Mouse (Mus musculus): Measurements from ENCODE around the gene Lrrfip1. TPM values are rescaled to one million over a fixed set of nuclear protein-coding genes. Genes with fewer than 3 reads are reported as not detected.

Lrrfip1 gene
- 30.5 and 38.1 TPM in 2 replicates for polyA plus RNA-seq (2012; rRNA removed)

DNA sequence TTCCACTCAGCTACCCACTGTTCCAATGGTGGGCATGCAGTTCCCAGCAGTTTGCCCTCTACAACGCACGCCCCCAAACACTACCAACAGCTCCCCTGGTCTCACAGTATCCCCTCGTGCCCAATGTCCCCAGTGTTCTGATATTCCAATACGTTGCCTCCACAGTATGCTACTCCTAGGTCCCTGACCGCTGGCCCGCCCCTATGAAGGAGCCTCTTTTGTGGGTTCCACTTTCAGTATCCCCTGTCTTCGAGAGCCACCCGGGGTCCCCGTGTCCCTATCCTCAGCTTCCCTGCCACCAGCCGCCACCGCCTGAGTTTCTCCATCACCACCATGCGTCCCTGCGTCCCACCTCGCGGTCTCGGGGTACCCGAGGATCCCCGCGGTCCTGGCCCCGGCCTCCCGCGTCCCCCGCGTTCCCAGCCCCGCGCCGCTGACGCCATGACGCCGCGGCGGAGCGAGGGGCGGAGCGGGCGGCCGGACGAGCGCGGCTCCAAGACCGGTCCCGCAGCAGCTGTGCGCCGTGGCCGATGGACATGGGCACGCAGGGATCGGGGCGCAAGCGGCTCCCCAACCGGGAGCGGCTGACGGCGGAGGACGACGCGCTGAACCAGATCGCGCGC, at the start of gene Lrrfip1:
TSS of gene Lrrfip1 (plus strand) at position 470 of the 623 bp plus-strand sequence.
- peaks cover 8% of the 10 kb centered on the region for H3K4me1 ChIP-seq (ENCODE audit: control insufficient read depth, insufficient read depth, low read length)
- TF ChIP-seq POLR2A (IDR thresholded peaks at IDR 0.05; ENCODE audit: borderline replicate concordance, extremely low read depth, low read depth, low read length): no peak
- no peak for TF ChIP-seq CTCF (IDR thresholded peaks at IDR 0.05; ENCODE audit: insufficient read depth, low read length)
- H3K4me3 ChIP-seq (replicated peaks; ENCODE audit: extremely low read depth, low read depth, low read length): peak within 1 kb of the TSS; percentile 97
- 3% methylated on average over 59 of the region's 59 CpGs for WGBS
- DNase-seq: peak; percentile 60

DNA sequence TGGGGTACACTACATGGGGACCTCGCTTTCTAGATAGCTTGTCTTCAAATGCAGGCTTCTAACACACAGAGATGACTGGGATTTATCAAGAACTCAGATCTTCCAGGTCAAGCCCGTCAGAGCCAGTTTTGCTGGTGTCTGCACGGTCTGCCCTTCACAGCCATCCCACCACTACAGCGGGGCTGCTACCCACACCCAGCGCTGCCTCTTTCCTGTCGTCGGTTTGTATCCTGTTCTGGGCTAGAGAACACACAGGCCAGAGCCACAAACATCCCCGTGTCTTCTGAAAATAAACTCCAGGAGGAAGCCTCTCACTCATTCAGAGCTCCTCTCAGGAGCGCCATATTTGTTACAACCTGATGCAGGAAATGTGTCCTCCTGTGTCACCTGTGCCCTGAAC, 49.2 kb upstream of the Lrrfip1 start:
- TF ChIP-seq CTCF (IDR thresholded peaks at IDR 0.05; ENCODE audit: insufficient read depth, low read length) (no peak), POLR2A (IDR thresholded peaks at IDR 0.05; ENCODE audit: borderline replicate concordance, extremely low read depth, low read depth, low read length) (no peak)
- no peak for DNase-seq
- peaks cover 5% of the 10 kb centered on the region; the same call in 1 of the 2 replicates for H3K4me1 ChIP-seq (ENCODE audit: control insufficient read depth, insufficient read depth, low read length)
- WGBS: 34% methylated on average over 9 of the region's 9 CpGs
- no peak overlapping the region for H3K4me3 ChIP-seq (replicated peaks; ENCODE audit: extremely low read depth, low read depth, low read length)

DNA sequence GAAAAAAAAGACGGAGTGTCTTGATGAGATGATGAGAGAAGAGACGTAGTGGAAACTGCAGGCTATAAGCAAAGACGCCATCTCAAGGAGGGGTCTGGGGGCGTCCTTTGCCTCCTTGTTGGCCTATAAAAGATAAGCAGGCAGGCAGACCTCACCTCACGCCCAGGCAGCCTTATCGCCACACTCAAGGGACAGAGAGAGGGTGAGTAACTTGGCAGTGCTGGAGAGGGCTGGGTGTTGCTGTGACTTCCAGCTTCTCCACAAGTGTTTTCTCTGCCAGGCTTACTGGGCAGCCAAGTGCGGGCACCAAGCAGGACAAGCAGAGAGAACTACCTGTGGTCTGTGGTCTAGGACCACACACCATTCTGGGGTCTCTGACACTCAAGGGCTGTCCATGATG, 46.9 kb upstream of the Lrrfip1 start:
- no peak overlapping the region for H3K4me3 ChIP-seq (replicated peaks; ENCODE audit: extremely low read depth, low read depth, low read length)
- H3K4me1 ChIP-seq (ENCODE audit: control insufficient read depth, insufficient read depth, low read length): peaks cover 5% of the 10 kb centered on the region; the same call in 1 of the 2 replicates
- WGBS: 64% methylated on average over 7 of the region's 7 CpGs
- TF ChIP-seq POLR2A (IDR thresholded peaks at IDR 0.05; ENCODE audit: borderline replicate concordance, extremely low read depth, low read depth, low read length) (no peak), CTCF (IDR thresholded peaks at IDR 0.05; ENCODE audit: insufficient read depth, low read length) (no peak)
- no peak for DNase-seq

DNA sequence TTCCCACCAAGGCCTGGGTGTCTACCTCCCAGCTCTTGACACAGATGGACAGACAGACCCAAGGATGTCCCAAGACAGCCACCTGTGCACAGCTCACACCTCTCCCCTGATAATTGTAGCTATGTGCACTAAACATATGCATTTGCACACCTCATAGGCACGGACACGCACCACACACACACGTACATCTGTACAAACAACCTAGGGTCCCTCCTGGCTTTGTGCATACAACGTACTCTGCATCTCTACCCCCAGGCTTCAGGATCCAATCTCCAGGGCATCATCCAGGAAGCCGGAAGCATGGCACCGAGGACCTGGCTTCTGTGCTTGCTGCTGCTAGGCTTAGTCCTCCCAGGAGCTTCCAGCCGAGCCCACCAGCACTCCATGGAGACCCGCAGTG, 45.7 kb upstream of the Lrrfip1 start, which contains the start of gene Prlh:
TSS of gene Prlh (plus strand) at position 301 of the 400 bp plus-strand sequence.
- DNase-seq: no peak
- H3K4me1 ChIP-seq (ENCODE audit: control insufficient read depth, insufficient read depth, low read length): peaks cover 5% of the 10 kb centered on the region; the same call in 1 of the 2 replicates
- no peak within 1 kb of the TSS for H3K4me3 ChIP-seq (replicated peaks; ENCODE audit: extremely low read depth, low read depth, low read length)
- no peak for TF ChIP-seq CTCF (IDR thresholded peaks at IDR 0.05; ENCODE audit: insufficient read depth, low read length)
- no peak for TF ChIP-seq POLR2A (IDR thresholded peaks at IDR 0.05; ENCODE audit: borderline replicate concordance, extremely low read depth, low read depth, low read length)
- 87% methylated on average over 8 of the region's 8 CpGs for WGBS

DNA sequence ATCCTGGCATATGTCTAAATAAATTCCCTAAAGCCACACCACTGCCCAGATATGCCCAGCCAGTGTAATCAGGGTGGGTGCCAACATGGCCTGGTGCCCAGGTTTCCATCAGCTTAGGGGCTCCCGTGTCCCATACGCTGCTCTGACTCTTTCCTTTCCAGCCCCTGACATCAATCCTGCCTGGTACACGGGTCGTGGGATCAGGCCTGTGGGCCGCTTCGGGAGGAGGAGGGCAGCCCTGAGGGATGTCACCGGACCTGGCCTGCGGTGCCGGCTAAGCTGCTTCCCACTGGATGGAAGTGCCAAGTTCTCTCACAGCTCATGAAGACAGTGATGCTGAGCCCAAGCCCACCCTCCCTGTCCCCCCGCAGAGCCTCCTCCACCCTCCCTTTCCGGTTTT, 44.8 kb upstream of the Lrrfip1 start:
- no peak for DNase-seq
- 38% methylated on average over 11 of the region's 11 CpGs for WGBS
- Histone ChIP-seq H3K4me1 (ENCODE audit: control insufficient read depth, insufficient read depth, low read length) (peaks cover 5% of the 10 kb centered on the region; the same call in 1 of the 2 replicates), H3K4me3 (replicated peaks; ENCODE audit: extremely low read depth, low read depth, low read length) (no peak overlapping the region)
- TF ChIP-seq POLR2A (IDR thresholded peaks at IDR 0.05; ENCODE audit: borderline replicate concordance, extremely low read depth, low read depth, low read length) (no peak), CTCF (IDR thresholded peaks at IDR 0.05; ENCODE audit: insufficient read depth, low read length) (no peak)

DNA sequence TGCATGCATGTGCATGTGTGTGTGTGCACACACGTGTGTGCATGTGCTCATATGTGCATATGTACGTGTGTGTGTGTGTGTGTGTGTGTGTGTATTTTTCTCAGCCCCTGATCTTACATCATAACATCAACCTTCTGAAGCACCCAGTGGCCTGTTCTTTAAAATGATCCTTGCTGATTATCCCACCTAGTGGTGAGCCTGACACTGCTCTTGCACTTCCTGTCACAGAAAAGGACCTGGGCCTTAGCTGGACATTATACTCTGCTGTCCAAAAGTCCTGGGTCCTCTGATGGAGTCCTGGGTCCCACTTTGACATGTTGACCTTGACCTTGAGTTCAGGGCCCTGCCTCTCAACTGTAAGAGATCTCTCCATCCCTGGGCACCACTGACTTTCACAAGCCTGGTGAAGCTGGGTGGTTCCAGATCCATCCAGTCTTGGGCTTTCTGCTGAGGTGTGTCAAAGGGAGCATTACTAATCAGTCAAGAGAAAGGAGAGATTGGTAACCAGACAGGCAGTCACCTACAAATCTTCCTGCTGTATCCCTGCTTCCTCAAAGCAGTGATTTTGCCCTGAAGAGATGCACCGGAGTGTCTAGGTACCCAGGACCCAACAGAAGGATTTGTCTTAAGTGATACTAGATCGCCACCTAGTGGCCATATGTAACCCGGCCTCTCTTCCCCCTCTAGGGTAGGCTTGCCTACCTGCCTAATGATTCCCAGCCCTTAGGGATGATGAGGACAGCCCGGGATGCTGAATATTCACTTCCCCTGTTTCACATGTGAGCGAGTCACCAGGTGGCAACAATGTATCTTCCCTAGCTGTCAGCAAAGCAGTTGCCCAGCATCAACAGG, 42.1 kb upstream of the Lrrfip1 start:
- DNase-seq: peak; percentile 46
- H3K4me3 ChIP-seq (replicated peaks; ENCODE audit: extremely low read depth, low read depth, low read length): no peak overlapping the region
- 31% methylated on average over 7 of the region's 7 CpGs for WGBS

DNA sequence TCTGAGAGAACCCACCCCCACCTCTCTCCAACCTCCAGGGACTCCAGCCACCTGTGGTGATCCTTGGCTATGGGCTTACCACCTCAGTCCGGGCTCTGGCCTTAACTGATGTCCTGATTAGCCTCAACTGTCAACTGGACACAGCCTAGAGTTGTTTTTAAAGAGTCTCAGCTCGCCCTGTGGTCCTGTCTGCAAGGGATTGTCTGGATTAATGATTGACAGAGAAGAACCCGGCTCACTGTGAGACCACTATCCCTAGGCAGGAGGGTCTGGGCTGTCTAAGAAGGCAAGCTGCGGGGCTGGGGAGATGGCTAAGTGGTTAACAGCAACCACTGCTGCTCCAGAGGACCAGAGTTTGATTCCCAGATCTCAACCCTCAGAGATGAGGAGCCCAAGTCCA, 36.0 kb upstream of the Lrrfip1 start:
- WGBS: 59% methylated on average over 4 of the region's 4 CpGs
- no peaks in the 10 kb centered on the region; the same call in 1 of the 2 replicates for H3K4me1 ChIP-seq (ENCODE audit: control insufficient read depth, insufficient read depth, low read length)
- no peak for DNase-seq
- no peak for TF ChIP-seq POLR2A (IDR thresholded peaks at IDR 0.05; ENCODE audit: borderline replicate concordance, extremely low read depth, low read depth, low read length)
- TF ChIP-seq CTCF (IDR thresholded peaks at IDR 0.05; ENCODE audit: insufficient read depth, low read length): no peak
- no peak overlapping the region for H3K4me3 ChIP-seq (replicated peaks; ENCODE audit: extremely low read depth, low read depth, low read length)

More for the DNA sequence above, 42.1 kb upstream of the Lrrfip1 start:
- no peak for TF ChIP-seq POLR2A (IDR thresholded peaks at IDR 0.05; ENCODE audit: borderline replicate concordance, extremely low read depth, low read depth, low read length)
- TF ChIP-seq CTCF (IDR thresholded peaks at IDR 0.05; ENCODE audit: insufficient read depth, low read length): peak; percentile 73
- H3K4me1 ChIP-seq (ENCODE audit: control insufficient read depth, insufficient read depth, low read length): peaks cover 5% of the 10 kb centered on the region; the same call in 1 of the 2 replicates

DNA sequence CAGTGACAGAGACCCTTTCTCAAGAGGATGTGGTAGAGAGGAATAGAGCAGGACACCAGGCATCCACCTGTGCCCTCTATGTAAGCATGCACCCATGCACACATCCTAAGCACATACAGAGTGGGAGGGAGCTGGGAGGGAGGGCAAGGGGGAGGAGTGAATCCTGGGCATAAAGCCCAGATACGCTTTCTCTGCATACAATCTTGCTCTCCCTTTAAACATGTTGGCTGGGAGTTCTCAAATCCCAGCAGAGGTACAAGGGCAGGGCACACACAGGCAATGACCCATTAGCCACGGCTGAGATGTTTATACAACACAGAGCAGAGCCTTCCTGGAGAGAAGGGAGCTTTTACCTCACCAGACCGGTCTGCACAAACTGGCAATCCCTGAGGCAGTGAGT, 35.5 kb upstream of the Lrrfip1 start:
- WGBS: 24% methylated on average over 3 of the region's 3 CpGs
- no peak for TF ChIP-seq CTCF (IDR thresholded peaks at IDR 0.05; ENCODE audit: insufficient read depth, low read length)
- Histone ChIP-seq H3K4me3 (replicated peaks; ENCODE audit: extremely low read depth, low read depth, low read length) (no peak overlapping the region), H3K4me1 (ENCODE audit: control insufficient read depth, insufficient read depth, low read length) (peaks cover 2% of the 10 kb centered on the region; the same call in 1 of the 2 replicates)
- no peak for DNase-seq

DNA sequence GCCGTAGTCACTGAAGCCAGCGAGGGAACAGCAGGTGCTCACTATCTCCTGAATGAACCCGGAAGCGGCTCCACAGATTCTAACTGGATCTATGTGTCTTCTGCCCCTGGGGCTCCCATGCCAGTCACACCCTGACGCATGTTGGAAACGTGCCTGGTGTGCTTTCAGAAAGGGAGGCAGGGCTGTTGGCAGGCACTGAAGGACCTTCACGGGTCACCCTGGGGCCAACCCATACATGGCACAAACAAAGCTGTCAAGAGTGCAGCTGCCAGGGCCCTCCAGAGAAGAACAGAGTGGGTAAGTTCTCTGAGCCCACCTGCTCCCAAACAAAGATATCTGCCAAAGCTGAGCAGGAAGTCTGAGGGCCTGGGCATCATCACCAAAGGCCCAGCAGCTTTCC, 31.0 kb upstream of the Lrrfip1 start:
- H3K4me3 ChIP-seq (replicated peaks; ENCODE audit: extremely low read depth, low read depth, low read length): no peak overlapping the region
- DNase-seq: peak; percentile 49
- WGBS: 45% methylated on average over 7 of the region's 7 CpGs
- H3K4me1 ChIP-seq (ENCODE audit: control insufficient read depth, insufficient read depth, low read length): peaks cover 2% of the 10 kb centered on the region; the same call in 1 of the 2 replicates
- TF ChIP-seq CTCF (IDR thresholded peaks at IDR 0.05; ENCODE audit: insufficient read depth, low read length): no peak
- TF ChIP-seq POLR2A (IDR thresholded peaks at IDR 0.05; ENCODE audit: borderline replicate concordance, extremely low read depth, low read depth, low read length): no peak

All from lung, adult 2 months (tissue).